Mouse (Mus musculus) hindbrain, embryonic 15.5 days (tissue): ENCODE measurements around the gene Rab17. TPM values are rescaled to one million over a fixed set of nuclear protein-coding genes. Genes with fewer than 3 reads are reported as not detected.

Experiments
- ATAC-seq: fragments of 200-750 bp; cut with Nextera tagmentation; 2 replicates; pipeline ENCODE4 v1.8.0; 2017; ENCODE audit warnings: low read depth, moderate number of reproducible peaks, moderate TSS enrichment; ENCODE audit not compliant: low FRiP score
- H3K27ac ChIP-seq: fragments of 300-500 bp; sonication (generic); replicated peaks from 2 replicates; pipeline ENCODE4 v1.5.1; 2015; ENCODE audit warnings: mild to moderate bottlenecking, inconsistent platforms
- H3K27me3 ChIP-seq: fragments of 300-500 bp; sonication (generic); 2 replicates; pipeline ENCODE4 v1.6.1; 2015; ENCODE audit warnings: control low read depth, inconsistent platforms
- H3K36me3 ChIP-seq: fragments of 300-500 bp; sonication (generic); 2 replicates; pipeline ENCODE4 v1.6.1; 2015; ENCODE audit warnings: control low read depth, inconsistent platforms
- H3K4me1 ChIP-seq: fragments of 300-500 bp; sonication (generic); replicated peaks from 2 replicates; pipeline ENCODE4 v1.6.1; 2015; ENCODE audit warnings: control low read depth, inconsistent platforms
- H3K4me2 ChIP-seq: fragments of 300-500 bp; sonication (generic); 2 replicates; pipeline ENCODE4 v1.6.1; 2015; ENCODE audit warnings: moderate library complexity, mild to moderate bottlenecking, inconsistent platforms
- H3K4me3 ChIP-seq: fragments of 300-500 bp; sonication (generic); 2 replicates; pipeline ENCODE4 v1.5.1; 2015; ENCODE audit warnings: mild to moderate bottlenecking, inconsistent platforms
- H3K9ac ChIP-seq: fragments of 300-500 bp; sonication (generic); 2 replicates; pipeline ENCODE4 v1.6.1; 2015; ENCODE audit warnings: inconsistent platforms
- H3K9me3 ChIP-seq: fragments of 300-500 bp; sonication (generic); 2 replicates; pipeline ENCODE4 v1.6.1; 2016; ENCODE audit warnings: control low read depth, inconsistent platforms
- WGBS: fragments of 180-500 bp; shearing (Covaris S2); methylation state at CpG from one replicate; pipeline ENCODE4 v1.1.7; 2015; 5-methylcytosine and 5-hydroxymethylcytosine counted together
- polyA plus RNA-seq: library from polyadenylated mRNA; unstranded; fragments of >200 nt; fragmentation: Nextera tagmentation; extraction: Ambion mirVana; gene quantifications from 2 replicates; pipeline ENCODE4 v1.2.1, GENCODE M21; 2015

The Rab17 gene
- polyA plus RNA-seq, 1 experiment from 2014 or later: 0.10 TPM

DNA sequence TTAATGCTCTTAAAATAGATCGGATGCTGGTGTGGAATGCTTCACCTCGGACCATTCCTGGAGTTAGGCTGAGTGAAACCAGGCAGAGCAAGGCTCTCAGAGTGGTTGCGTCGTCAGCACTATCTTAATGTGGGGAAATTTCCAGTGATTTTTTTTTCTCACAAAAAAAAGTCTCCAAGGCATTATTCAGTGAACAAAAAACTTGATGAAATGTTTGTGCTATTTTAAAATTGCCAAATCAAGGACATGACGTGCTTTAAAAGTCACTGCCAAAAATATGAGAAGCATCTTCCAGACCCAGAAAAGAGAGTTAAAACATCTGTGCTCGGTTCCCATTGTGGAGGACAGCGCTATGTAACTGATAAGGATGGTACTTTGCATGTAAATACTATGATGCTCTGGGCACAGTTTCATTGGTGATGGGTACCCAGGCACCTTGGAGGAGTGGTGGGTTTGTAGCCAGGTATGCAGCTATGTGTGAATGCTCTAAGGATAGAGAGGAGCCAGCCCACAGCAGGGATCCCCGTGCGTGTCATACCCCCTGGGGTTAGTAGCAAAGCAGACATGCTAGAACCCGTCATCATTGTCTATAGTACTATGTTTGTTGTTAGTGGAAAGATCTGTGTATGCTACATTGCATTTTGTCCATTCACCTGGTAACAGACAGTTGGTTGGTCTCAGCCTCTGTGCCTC, 11.3 kb upstream of the Rab17 start:
- no peak overlapping the region for H3K4me2 ChIP-seq
- ATAC-seq: no peak
- 85% methylated on average over 10 of the region's 10 CpGs for WGBS
- H3K9ac ChIP-seq: no peak overlapping the region
- H3K9me3 ChIP-seq: no peaks in the 10 kb centered on the region
- H3K36me3 ChIP-seq: no peaks in the 10 kb centered on the region
- peaks cover under 1% of the 10 kb centered on the region for H3K4me1 ChIP-seq
- no peak overlapping the region for H3K4me3 ChIP-seq
- no peak overlapping the region for H3K27ac ChIP-seq
- H3K27me3 ChIP-seq: no peaks in the 10 kb centered on the region

DNA sequence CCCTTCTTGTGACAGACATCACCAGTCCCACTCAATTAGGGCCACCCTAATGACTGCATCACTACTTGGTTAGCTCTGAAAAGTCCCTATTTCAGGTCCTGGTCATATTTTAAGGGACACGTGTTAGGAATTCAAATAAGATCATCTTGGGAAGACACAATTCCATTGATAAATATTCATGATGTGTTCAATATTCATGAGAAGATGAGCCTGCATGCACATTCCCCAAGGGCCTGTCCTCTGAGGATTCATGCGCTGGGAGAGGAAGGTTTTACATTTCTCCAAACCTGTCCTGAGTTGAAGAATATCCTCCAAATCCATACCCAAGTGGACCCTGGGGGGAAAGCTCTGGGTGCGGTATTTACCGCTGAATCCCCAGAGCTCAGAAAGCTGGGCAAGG, 6.5 kb upstream of the Rab17 start:
- Histone ChIP-seq H3K9me3 (no peaks in the 10 kb centered on the region), H3K4me2 (no peak overlapping the region), H3K4me3 (no peak overlapping the region), H3K9ac (no peak overlapping the region), H3K36me3 (no peaks in the 10 kb centered on the region), H3K27me3 (0 out of 2 replicates have a peak, but pooled peaks cover 7% of the 10 kb centered on the region), H3K4me1 (peaks cover 31% of the 10 kb centered on the region), H3K27ac (no peak overlapping the region)
- WGBS: 38% methylated on average over 4 of the region's 4 CpGs
- no peak for ATAC-seq

DNA sequence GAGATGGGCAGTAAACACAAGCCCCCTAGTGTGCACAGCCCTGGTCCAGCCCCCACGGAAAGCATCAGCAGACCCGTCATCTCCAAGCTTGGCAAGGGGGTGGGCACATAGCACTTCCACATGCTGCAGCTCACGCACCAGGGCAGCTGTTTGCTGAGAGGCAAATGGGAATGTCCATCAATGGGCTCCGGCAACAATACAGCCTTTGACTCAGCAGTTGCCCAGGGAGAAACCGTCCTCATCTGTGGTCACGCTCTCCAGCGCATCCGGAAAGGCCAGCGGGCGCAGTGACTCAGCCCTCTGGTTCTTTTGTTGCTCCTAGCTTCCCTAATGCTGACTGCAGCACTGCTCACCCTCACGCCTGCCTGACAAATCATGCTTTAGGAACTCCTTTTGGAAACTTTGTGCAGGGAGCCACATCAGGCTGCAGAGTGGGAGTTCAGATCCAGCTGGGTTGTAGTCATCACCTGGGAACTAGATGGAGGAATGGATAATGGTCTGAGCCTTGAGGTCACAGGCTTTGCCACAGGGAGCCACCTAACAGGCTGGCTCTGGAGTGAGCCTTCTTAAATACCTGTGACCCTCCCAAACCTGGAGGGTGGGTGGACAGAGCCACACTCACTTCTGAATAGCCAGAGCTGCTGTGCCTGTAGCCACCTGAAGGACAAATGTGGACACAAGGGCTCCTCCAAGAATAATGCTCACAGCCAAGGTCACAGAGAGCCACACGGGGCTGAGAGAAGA, 5.6 kb upstream of the Rab17 start:
- Histone ChIP-seq H3K36me3 (no peaks in the 10 kb centered on the region), H3K4me2 (peak overlapping the region; percentile 39), H3K27me3 (0 out of 2 replicates have a peak, but pooled peaks cover 7% of the 10 kb centered on the region), H3K4me1 (peaks cover 31% of the 10 kb centered on the region), H3K9ac (no peak overlapping the region), H3K27ac (no peak overlapping the region), H3K4me3 (0 out of 2 replicates have a peak overlapping the region, but pooled peaks have one; percentile 5), H3K9me3 (no peaks in the 10 kb centered on the region)
- ATAC-seq: peak; percentile 79
- WGBS: 3% methylated on average over 12 of the region's 12 CpGs

DNA sequence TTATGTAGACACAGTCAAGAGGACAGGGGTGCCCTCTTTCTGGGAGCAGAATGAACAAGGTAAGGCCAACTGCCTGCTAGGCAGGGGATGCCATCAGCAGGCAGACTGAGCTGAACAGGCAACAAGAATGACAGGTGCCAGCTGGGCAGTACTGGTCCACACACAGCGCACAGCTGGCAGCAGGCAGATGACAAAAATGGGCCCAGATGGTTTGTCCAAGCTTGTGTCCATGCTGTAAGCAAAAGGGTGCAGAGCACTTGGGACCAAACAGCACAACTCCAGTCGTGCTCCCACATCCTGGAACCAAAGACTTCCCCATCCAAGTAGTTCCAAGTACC, 4.1 kb upstream of the Rab17 start:
- Histone ChIP-seq H3K27me3 (0 out of 2 replicates have a peak, but pooled peaks cover 7% of the 10 kb centered on the region), H3K9me3 (no peaks in the 10 kb centered on the region), H3K4me1 (peaks cover 31% of the 10 kb centered on the region), H3K27ac (no peak overlapping the region), H3K36me3 (no peaks in the 10 kb centered on the region), H3K9ac (no peak overlapping the region), H3K4me2 (no peak overlapping the region), H3K4me3 (no peak overlapping the region)
- 78% methylated on average over 2 of the region's 2 CpGs for WGBS
- ATAC-seq: peak; percentile 47

DNA sequence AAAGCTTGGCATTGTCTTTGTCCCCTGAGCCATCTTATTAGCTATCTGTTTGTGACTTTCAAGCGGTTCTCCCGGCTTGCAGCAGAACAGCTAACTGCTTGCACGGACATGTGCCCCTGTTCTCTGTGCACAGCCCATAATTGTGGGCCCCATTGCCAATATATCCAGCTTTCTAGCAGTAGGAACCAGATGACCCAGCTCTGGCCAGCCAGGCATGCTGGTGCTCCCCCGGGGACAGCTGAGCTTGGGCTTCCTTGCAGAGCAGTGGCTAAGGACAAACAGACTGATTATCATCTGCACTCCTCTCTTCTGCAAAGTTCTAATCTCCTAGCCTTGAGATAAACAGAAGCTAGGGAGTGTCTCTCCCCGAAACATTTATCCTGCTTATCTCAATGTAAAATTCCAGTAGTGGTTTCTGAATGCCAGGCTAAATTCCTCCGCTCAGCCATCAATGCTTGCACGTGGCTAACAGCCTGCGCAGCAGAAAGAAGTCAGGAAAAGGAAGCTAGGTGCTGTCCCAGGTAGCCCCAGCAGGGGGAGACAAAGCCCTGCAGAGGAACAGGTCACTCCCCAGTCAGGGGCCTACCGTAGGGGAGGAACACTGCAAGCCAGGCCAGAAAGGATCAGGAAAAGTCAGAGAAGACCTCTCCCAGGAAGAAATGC, 3.6 kb upstream of the Rab17 start:
- no peaks in the 10 kb centered on the region for H3K36me3 ChIP-seq
- H3K4me1 ChIP-seq: peaks cover 31% of the 10 kb centered on the region
- H3K9ac ChIP-seq: no peak overlapping the region
- H3K4me3 ChIP-seq: no peak overlapping the region
- WGBS: 17% methylated on average over 9 of the region's 9 CpGs
- no peak overlapping the region for H3K27ac ChIP-seq
- H3K9me3 ChIP-seq: no peaks in the 10 kb centered on the region
- peak; percentile 83 for ATAC-seq
- H3K4me2 ChIP-seq: no peak overlapping the region
- 0 out of 2 replicates have a peak, but pooled peaks cover 7% of the 10 kb centered on the region for H3K27me3 ChIP-seq

DNA sequence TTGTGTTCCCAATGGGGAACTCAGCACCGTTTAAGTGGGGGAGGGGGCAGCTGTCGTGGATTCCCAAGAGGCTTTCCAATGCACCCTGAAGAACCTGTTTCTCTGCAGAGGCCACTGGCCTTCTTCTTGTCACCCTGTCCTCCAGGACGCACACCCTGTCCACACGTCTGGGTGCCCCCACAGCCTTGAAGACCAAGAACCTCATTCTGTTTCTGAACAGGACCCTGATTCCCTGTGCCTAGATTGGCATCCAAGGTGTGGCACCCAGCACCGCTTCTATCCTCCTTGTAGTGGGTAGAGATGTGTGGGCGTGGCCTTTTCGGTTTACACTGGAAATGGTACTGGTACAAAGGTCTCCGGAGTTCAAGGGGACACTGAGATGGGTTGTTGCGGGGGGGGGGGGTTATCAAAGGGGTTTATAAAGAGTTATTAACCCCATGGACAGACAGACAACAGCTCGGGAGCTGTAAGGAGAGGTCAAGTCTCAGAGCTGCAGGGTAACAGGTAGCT, 475 bp upstream of the Rab17 start:
- H3K27ac ChIP-seq: no peak overlapping the region
- peaks cover 22% of the 10 kb centered on the region for H3K4me1 ChIP-seq
- no peaks in the 10 kb centered on the region for H3K36me3 ChIP-seq
- no peak overlapping the region for H3K4me3 ChIP-seq
- WGBS: 78% methylated on average over 10 of the region's 10 CpGs
- ATAC-seq: no peak
- 0 out of 2 replicates have a peak, but pooled peaks cover 7% of the 10 kb centered on the region for H3K27me3 ChIP-seq
- H3K4me2 ChIP-seq: no peak overlapping the region
- no peak overlapping the region for H3K9ac ChIP-seq
- H3K9me3 ChIP-seq: no peaks in the 10 kb centered on the region

DNA sequence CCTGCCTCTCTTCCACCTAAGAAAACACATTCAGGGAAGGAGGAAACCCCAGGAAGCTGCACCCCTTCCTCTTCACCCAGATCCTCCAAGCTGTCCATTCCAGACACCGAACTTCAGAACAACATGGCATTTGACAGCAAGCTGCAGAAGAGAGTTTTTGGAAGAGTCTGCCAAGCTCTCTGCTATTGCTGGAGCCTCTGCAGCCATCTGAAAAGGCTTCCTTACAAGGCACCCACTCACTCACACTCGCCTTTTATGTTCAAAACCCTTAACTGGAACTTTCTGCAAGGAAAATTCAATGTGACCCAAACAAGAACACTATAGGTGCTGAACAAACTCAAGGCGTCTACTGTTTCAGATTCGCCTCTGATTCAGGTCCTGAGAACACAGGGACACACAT, 812 bp downstream of the Rab17 start:
- WGBS: 88% methylated on average over 4 of the region's 4 CpGs
- Histone ChIP-seq H3K4me2 (no peak overlapping the region), H3K27ac (no peak overlapping the region), H3K9ac (no peak overlapping the region), H3K4me3 (no peak overlapping the region), H3K9me3 (no peaks in the 10 kb centered on the region), H3K4me1 (peaks cover 11% of the 10 kb centered on the region), H3K27me3 (0 out of 2 replicates have a peak, but pooled peaks cover 7% of the 10 kb centered on the region), H3K36me3 (no peaks in the 10 kb centered on the region)
- ATAC-seq: no peak

DNA sequence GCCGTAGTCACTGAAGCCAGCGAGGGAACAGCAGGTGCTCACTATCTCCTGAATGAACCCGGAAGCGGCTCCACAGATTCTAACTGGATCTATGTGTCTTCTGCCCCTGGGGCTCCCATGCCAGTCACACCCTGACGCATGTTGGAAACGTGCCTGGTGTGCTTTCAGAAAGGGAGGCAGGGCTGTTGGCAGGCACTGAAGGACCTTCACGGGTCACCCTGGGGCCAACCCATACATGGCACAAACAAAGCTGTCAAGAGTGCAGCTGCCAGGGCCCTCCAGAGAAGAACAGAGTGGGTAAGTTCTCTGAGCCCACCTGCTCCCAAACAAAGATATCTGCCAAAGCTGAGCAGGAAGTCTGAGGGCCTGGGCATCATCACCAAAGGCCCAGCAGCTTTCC, 1.9 kb downstream of the Rab17 start:
- no peaks in the 10 kb centered on the region for H3K9me3 ChIP-seq
- 0 out of 2 replicates have a peak, but pooled peaks cover 3% of the 10 kb centered on the region for H3K27me3 ChIP-seq
- no peaks in the 10 kb centered on the region for H3K36me3 ChIP-seq
- no peak overlapping the region for H3K27ac ChIP-seq
- H3K4me2 ChIP-seq: no peak overlapping the region
- no peak overlapping the region for H3K9ac ChIP-seq
- H3K4me3 ChIP-seq: no peak overlapping the region
- peak; percentile 68 for ATAC-seq
- WGBS: 32% methylated on average over 7 of the region's 7 CpGs
- peaks cover 5% of the 10 kb centered on the region for H3K4me1 ChIP-seq

DNA sequence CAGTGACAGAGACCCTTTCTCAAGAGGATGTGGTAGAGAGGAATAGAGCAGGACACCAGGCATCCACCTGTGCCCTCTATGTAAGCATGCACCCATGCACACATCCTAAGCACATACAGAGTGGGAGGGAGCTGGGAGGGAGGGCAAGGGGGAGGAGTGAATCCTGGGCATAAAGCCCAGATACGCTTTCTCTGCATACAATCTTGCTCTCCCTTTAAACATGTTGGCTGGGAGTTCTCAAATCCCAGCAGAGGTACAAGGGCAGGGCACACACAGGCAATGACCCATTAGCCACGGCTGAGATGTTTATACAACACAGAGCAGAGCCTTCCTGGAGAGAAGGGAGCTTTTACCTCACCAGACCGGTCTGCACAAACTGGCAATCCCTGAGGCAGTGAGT, 6.5 kb downstream of the Rab17 start:
- Histone ChIP-seq H3K4me2 (no peak overlapping the region), H3K27ac (no peak overlapping the region), H3K9ac (no peak overlapping the region), H3K36me3 (no peaks in the 10 kb centered on the region), H3K27me3 (0 out of 2 replicates have a peak, but pooled peaks cover 6% of the 10 kb centered on the region), H3K4me1 (peaks cover 3% of the 10 kb centered on the region; the same call in 1 of the 2 replicates), H3K4me3 (no peak overlapping the region), H3K9me3 (no peaks in the 10 kb centered on the region)
- ATAC-seq: no peak
- 22% methylated on average over 3 of the region's 3 CpGs for WGBS

DNA sequence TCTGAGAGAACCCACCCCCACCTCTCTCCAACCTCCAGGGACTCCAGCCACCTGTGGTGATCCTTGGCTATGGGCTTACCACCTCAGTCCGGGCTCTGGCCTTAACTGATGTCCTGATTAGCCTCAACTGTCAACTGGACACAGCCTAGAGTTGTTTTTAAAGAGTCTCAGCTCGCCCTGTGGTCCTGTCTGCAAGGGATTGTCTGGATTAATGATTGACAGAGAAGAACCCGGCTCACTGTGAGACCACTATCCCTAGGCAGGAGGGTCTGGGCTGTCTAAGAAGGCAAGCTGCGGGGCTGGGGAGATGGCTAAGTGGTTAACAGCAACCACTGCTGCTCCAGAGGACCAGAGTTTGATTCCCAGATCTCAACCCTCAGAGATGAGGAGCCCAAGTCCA, 6.9 kb downstream of the Rab17 start:
- no peak overlapping the region for H3K27ac ChIP-seq
- no peaks in the 10 kb centered on the region for H3K36me3 ChIP-seq
- H3K4me1 ChIP-seq: peaks cover 3% of the 10 kb centered on the region; the same call in 1 of the 2 replicates
- no peak for ATAC-seq
- WGBS: 35% methylated on average over 4 of the region's 4 CpGs
- no peak overlapping the region for H3K4me3 ChIP-seq
- H3K27me3 ChIP-seq: 0 out of 2 replicates have a peak, but pooled peaks cover 6% of the 10 kb centered on the region
- no peaks in the 10 kb centered on the region for H3K9me3 ChIP-seq
- no peak overlapping the region for H3K4me2 ChIP-seq
- H3K9ac ChIP-seq: no peak overlapping the region

DNA sequence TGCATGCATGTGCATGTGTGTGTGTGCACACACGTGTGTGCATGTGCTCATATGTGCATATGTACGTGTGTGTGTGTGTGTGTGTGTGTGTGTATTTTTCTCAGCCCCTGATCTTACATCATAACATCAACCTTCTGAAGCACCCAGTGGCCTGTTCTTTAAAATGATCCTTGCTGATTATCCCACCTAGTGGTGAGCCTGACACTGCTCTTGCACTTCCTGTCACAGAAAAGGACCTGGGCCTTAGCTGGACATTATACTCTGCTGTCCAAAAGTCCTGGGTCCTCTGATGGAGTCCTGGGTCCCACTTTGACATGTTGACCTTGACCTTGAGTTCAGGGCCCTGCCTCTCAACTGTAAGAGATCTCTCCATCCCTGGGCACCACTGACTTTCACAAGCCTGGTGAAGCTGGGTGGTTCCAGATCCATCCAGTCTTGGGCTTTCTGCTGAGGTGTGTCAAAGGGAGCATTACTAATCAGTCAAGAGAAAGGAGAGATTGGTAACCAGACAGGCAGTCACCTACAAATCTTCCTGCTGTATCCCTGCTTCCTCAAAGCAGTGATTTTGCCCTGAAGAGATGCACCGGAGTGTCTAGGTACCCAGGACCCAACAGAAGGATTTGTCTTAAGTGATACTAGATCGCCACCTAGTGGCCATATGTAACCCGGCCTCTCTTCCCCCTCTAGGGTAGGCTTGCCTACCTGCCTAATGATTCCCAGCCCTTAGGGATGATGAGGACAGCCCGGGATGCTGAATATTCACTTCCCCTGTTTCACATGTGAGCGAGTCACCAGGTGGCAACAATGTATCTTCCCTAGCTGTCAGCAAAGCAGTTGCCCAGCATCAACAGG, 13.0 kb downstream of the Rab17 start:
- H3K27me3 ChIP-seq: 0 out of 2 replicates have a peak, but pooled peaks cover 6% of the 10 kb centered on the region
- H3K36me3 ChIP-seq: no peaks in the 10 kb centered on the region
- H3K27ac ChIP-seq: no peak overlapping the region
- 29% methylated on average over 7 of the region's 7 CpGs for WGBS
- H3K9me3 ChIP-seq: no peaks in the 10 kb centered on the region
- no peak overlapping the region for H3K9ac ChIP-seq
- peaks cover 10% of the 10 kb centered on the region; the same call in 1 of the 2 replicates for H3K4me1 ChIP-seq
- no peak overlapping the region for H3K4me3 ChIP-seq
- ATAC-seq: peak; percentile 70; the same call in 1 of the 2 replicates
- H3K4me2 ChIP-seq: no peak overlapping the region
